Mouse (Mus musculus) G1E (cell line): ENCODE measurements around the gene Arsj.

ENCODE experiments used
- CTCF ChIP-seq: IDR thresholded peaks from 2 replicates; pipeline ENCODE4 v1.5.1; 2012; ENCODE audit warnings: low read depth, low read length, inconsistent platforms, mixed read lengths
- GATA1 ChIP-seq: IDR thresholded peaks from 2 replicates; pipeline ENCODE4 v1.6.1; 2012; ENCODE audit warnings: borderline replicate concordance, low read length, inconsistent platforms, mixed read lengths
- GATA2 ChIP-seq: IDR thresholded peaks from 2 replicates; pipeline ENCODE4 v1.6.1; 2012; ENCODE audit warnings: low read depth, low read length, inconsistent platforms, borderline replicate concordance
- POLR2AphosphoS5 ChIP-seq: IDR thresholded peaks from 2 replicates; pipeline ENCODE4 v1.6.1; 2012; ENCODE audit warnings: low read depth, low read length, inconsistent platforms; ENCODE audit not compliant: insufficient replicate concordance
- TAL1 ChIP-seq: conservative IDR thresholded peaks from 2 replicates; pipeline ENCODE4 v1.6.1; 2012; ENCODE audit warnings: low read depth, low read length, inconsistent platforms, mixed read lengths

DNA sequence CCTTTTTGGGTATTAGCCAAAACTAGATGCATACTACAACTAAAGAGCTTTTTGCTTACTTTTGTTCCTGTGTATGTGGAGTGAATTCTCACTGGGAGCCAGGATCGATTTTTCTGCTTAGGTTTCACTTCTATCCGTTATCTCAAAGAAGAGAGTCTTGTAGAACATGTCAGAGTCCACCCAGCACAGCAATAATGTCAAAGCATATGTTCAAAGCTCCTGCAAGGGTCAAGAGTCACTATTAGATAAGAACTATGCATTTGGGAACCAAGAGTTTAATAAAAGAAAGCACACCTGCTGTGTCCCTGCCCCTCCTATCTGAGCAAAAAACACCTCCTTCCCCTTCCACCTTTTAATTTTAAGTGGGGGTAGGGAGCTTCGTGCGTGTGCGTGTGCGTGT lies 85.6 kb downstream of the Arsj start:
- TF ChIP-seq CTCF (no peak), POLR2AphosphoS5 (no peak), TAL1 (no peak), GATA2 (no peak), GATA1 (no peak)
